Mouse (Mus musculus) midbrain, embryonic 10.5 days (tissue): ENCODE measurements at regions not wholly inside any gene's neighbourhood (a gene's known extent, or its start where the extent isn't known, plus 50 kb on each side); places are given as distances from the start of the nearest gene placed in this dataset.

ENCODE experiments used
- DNase-seq: peaks from one replicate; pipeline ENCODE4 v3.0.0-alpha.2; 2017; ENCODE audit warnings: low spot score
- H3K27ac ChIP-seq: fragments of 300-500 bp; sonication (generic); replicated peaks from 2 replicates; pipeline ENCODE4 v1.5.1; 2016; ENCODE audit warnings: mild to moderate bottlenecking
- H3K27me3 ChIP-seq: fragments of 300-500 bp; sonication (generic); 2 replicates; pipeline ENCODE4 v1.6.1; 2016; ENCODE audit warnings: low read depth, mild to moderate bottlenecking; ENCODE audit not compliant: poor library complexity, severe bottlenecking
- H3K36me3 ChIP-seq: fragments of 300-500 bp; sonication (generic); 2 replicates; pipeline ENCODE4 v1.6.1; 2016; ENCODE audit warnings: mild to moderate bottlenecking, moderate library complexity
- H3K4me1 ChIP-seq: fragments of 300-500 bp; sonication (generic); 2 replicates; pipeline ENCODE4 v1.6.1; 2016
- H3K4me3 ChIP-seq: fragments of 300-500 bp; sonication (generic); 2 replicates; pipeline ENCODE4 v1.5.1; 2016; ENCODE audit warnings: mild to moderate bottlenecking, moderate library complexity
- H3K9me3 ChIP-seq: fragments of 300-500 bp; sonication (generic); replicated peaks from 2 replicates; pipeline ENCODE4 v1.6.1; 2016; ENCODE audit warnings: mild to moderate bottlenecking
- WGBS: fragments of 180-500 bp; shearing (Covaris S2); methylation state at CpG from one replicate; pipeline ENCODE4 v1.1.7; 2016; 5-methylcytosine and 5-hydroxymethylcytosine counted together

DNA sequence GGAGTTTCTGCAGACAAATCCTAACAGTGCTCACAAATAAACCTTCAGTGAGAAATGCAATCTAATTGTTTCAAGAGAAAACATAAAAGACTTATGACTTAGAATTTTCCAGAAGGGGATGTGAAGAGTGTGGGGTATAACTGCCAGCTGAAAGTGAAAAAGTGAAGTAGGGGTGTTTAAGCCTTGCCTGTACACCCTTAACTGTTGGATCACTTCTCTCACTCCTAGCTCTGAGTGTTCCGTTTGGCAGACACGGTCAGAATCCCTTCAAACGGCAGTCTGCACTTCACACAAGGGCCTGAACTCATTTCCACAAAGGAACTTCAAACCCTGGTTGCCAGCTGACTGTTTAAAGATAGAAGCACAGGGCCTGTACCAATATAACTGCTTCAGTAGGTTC is 101.2 kb upstream of the Mpp6 start:
- 0 out of 2 replicates have a peak, but pooled peaks cover 4% of the 10 kb centered on the region for H3K4me1 ChIP-seq
- H3K9me3 ChIP-seq, result no peaks in the 10 kb centered on the region
- no peaks in the 10 kb centered on the region for H3K36me3 ChIP-seq
- DNase-seq, result no peak
- H3K27ac ChIP-seq, result no peak overlapping the region
- H3K4me3 ChIP-seq, result no peak overlapping the region
- no peaks in the 10 kb centered on the region for H3K27me3 ChIP-seq
- WGBS, result 80% methylated on average over 3 of the region's 3 CpGs

DNA sequence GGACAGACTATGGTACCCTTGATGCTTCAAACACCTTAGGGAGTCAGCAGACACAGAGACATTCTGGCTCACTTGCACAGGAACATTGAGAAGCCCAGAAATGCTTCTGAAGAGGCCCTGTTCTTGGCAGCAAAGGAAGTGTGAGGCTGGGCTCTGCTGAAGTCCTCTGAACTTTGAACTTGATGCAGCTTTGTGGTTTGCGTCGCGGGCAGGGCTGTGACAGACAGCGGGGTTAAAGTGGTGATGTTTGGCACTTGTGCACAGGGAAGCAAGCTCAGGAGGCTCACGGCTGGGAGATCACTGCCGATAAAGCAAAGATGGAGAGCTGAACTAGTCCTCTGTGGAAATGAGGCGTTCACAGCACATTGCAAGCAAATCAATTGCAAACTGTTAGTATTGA is 100.7 kb upstream of the Mpp6 start:
- H3K4me3 ChIP-seq, result no peak overlapping the region
- DNase-seq, result no peak
- no peaks in the 10 kb centered on the region for H3K27me3 ChIP-seq
- H3K27ac ChIP-seq, result no peak overlapping the region
- 85% methylated on average over 7 of the region's 7 CpGs for WGBS
- no peaks in the 10 kb centered on the region for H3K9me3 ChIP-seq
- H3K36me3 ChIP-seq, result no peaks in the 10 kb centered on the region
- 0 out of 2 replicates have a peak, but pooled peaks cover 4% of the 10 kb centered on the region for H3K4me1 ChIP-seq

GRCm38 (mm10) chr6:50009856-50010255 is 100.2 kb upstream of the Mpp6 start:
- 84% methylated on average over 5 of the region's 5 CpGs for WGBS
- DNase-seq, result no peak
- 0 out of 2 replicates have a peak, but pooled peaks cover 4% of the 10 kb centered on the region for H3K4me1 ChIP-seq

DNA sequence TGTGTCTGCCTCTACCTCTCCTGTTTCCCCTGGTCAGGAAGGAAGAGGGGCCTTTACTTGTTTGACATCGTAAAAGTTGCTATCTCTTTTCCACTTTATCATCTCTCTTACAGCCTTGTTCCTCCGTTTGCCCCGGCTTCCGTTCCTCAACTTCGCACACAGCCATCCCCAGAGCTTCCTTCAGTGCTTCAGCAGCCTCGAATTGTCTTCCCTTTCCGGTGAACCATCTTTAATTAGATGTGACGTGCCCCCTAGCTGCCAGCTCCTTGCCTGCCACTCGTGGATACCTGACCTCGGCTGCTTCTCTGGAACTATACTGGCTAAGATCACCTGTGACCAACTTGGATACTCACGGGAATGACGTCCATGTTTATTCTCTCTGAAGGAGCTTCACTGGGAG is 99.0 kb upstream of the Mpp6 start:
- no peaks in the 10 kb centered on the region for H3K9me3 ChIP-seq
- no peak overlapping the region for H3K27ac ChIP-seq
- no peak overlapping the region for H3K4me3 ChIP-seq
- H3K36me3 ChIP-seq, result no peaks in the 10 kb centered on the region
- H3K27me3 ChIP-seq, result no peaks in the 10 kb centered on the region
- DNase-seq, result no peak
- 86% methylated on average over 12 of the region's 12 CpGs for WGBS
- 0 out of 2 replicates have a peak, but pooled peaks cover 4% of the 10 kb centered on the region for H3K4me1 ChIP-seq

More at GRCm38 (mm10) chr6:50009856-50010255, 100.2 kb upstream of the Mpp6 start:
- Histone ChIP-seq H3K27ac (no peak overlapping the region), H3K36me3 (no peaks in the 10 kb centered on the region), H3K27me3 (no peaks in the 10 kb centered on the region), H3K9me3 (no peaks in the 10 kb centered on the region), H3K4me3 (no peak overlapping the region)

DNA sequence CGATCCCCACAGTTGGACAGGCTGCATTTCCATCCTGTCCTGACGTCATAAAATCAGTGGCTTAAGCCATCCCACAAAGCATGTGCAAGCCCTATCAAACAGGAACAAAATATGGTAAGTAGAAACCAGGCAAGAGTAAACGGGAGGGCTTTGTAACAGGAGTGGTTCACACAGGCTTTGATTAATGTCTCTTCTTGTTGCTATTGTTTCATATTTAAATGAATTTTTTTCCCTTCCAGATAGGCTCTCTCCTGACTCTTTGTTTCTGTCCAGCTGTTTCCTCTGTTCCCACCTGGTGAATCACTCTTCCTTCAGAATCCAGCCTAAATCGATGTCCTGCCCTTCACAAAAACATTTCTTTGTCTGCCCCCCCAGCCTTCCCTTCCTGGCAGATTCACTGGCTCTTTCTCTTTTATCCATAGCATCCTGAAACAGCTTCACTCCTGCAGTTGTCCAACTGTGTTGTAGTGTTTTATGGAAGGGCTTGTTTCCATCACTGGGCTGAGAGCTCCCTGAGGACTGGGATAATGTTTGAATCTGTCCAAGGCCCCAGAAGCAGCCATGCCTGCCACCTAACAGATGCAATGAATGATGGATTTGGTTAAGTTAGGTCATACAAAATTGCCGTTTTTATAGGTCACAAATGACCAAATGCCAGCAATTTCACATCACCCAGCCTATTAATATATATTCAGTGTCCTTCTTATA is 98.1 kb upstream of the Mpp6 start:
- WGBS, result 75% methylated on average over 5 of the region's 5 CpGs
- Histone ChIP-seq H3K36me3 (no peaks in the 10 kb centered on the region), H3K4me3 (no peak overlapping the region), H3K27me3 (no peaks in the 10 kb centered on the region), H3K4me1 (0 out of 2 replicates have a peak, but pooled peaks cover 4% of the 10 kb centered on the region), H3K9me3 (no peaks in the 10 kb centered on the region), H3K27ac (no peak overlapping the region)
- no peak for DNase-seq

DNA sequence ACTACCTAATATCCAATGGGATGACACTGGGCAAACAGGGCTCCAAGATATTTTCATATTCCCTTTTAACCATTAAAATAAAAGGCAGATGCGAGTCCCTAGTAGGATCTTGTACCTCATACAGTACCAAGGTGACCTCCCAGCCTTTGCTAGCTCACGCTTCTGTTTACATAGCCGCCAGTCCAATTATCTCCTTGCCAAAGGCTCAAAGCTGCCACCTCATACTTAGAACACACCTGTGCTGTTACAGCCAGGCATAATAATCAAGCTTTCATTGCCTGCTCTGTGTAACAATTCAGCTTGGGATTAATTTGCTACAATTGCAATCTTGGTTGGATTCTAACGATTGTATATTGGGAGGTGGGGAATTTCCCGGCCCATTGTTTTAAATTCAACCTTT is 97.0 kb upstream of the Mpp6 start:
- Histone ChIP-seq H3K27me3 (no peaks in the 10 kb centered on the region), H3K27ac (no peak overlapping the region), H3K4me1 (0 out of 2 replicates have a peak, but pooled peaks cover 4% of the 10 kb centered on the region), H3K4me3 (no peak overlapping the region), H3K9me3 (no peaks in the 10 kb centered on the region), H3K36me3 (no peaks in the 10 kb centered on the region)
- no peak for DNase-seq
- 88% methylated on average over 5 of the region's 5 CpGs for WGBS

DNA sequence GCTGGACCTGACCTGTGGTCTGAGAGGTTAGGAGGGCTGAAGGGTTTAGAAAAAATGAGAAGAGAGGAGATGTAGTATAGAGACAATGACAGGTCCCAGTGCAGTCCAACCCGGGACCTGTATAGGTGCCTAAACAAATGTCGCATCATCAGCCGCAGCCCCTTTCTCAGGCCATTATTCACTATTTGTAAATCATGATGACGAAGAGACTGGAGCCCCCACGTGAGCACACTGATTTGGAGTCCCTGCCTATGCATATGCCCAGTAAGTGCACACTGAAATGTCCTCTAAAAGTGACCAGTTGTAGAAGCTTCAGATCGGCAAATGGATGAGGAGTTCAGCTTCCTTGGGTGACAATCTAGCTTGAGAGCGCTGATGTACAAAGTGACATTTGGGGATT is 96.2 kb upstream of the Mpp6 start:
- H3K27me3 ChIP-seq, result no peaks in the 10 kb centered on the region

DNA sequence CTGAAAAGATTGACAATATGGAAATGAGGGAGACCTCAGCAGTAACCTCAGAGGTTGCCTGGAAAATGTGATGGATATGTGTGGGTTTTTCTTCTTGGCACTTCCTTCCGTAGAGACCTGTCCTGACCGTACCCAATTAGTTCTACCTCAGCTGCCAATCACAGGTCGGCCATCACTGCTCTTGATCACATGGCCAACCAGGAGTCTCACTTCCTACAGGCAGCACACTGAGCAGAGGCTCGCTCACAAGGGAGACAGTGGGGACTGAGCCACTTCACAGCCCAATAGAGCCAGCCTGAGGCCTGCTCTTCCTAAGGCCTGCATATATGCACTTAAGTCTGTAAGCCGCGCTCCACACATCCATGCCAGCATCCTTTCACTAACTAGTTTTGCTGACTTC is 82.1 kb upstream of the Mpp6 start:
- H3K36me3 ChIP-seq, result no peaks in the 10 kb centered on the region
- DNase-seq, result no peak
- WGBS, result 90% methylated on average over 6 of the region's 6 CpGs
- no peak overlapping the region for H3K27ac ChIP-seq
- peaks cover 9% of the 10 kb centered on the region for H3K4me1 ChIP-seq
- no peaks in the 10 kb centered on the region for H3K27me3 ChIP-seq
- H3K9me3 ChIP-seq, result no peaks in the 10 kb centered on the region
- no peak overlapping the region for H3K4me3 ChIP-seq

More for the DNA sequence above, 96.2 kb upstream of the Mpp6 start:
- no peak for DNase-seq
- Histone ChIP-seq H3K9me3 (no peaks in the 10 kb centered on the region), H3K27ac (no peak overlapping the region), H3K4me1 (0 out of 2 replicates have a peak, but pooled peaks cover 4% of the 10 kb centered on the region), H3K4me3 (no peak overlapping the region), H3K36me3 (no peaks in the 10 kb centered on the region)
- 92% methylated on average over 7 of the region's 7 CpGs for WGBS

DNA sequence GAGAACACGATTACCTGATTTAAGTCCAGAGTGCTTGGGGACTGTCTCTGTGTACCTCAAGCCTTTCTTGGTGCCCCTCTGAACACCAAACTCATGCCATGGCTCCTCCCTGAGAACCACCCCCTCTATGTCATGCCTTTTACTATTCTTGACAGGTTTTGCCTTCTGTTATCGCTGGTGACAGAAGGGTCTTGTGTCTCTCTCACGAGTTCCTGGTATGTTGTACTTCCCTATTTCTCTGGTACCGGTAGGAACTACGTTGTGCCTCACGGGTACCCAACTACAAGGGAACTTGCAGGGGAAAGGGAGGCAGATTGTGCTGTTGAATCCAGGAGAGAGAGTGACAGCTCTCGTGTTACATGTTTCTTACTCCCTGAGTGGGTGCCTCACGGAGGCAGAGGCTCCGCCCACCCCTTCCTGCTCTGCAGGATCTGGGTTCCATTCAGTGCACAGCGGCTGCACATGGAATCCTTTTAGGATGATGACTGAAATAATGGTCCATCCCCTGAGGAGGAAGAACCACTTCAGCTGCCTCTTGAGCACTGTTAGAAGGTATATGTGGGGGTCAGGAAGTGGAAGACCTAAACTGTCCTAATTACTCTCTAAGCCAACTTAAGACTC is 80.0 kb upstream of the Mpp6 start:
- peaks cover 17% of the 10 kb centered on the region for H3K4me1 ChIP-seq
- H3K9me3 ChIP-seq, result no peaks in the 10 kb centered on the region
- no peak overlapping the region for H3K4me3 ChIP-seq
- no peaks in the 10 kb centered on the region for H3K27me3 ChIP-seq
- H3K36me3 ChIP-seq, result no peaks in the 10 kb centered on the region
- no peak for DNase-seq
- H3K27ac ChIP-seq, result no peak overlapping the region
- 74% methylated on average over 10 of the region's 10 CpGs for WGBS

GRCm38 (mm10) chr6:50031356-50031755 is 78.7 kb upstream of the Mpp6 start:
- Histone ChIP-seq H3K27me3 (no peaks in the 10 kb centered on the region), H3K4me1 (peaks cover 17% of the 10 kb centered on the region), H3K9me3 (no peaks in the 10 kb centered on the region), H3K27ac (no peak overlapping the region), H3K4me3 (no peak overlapping the region), H3K36me3 (no peaks in the 10 kb centered on the region)
- DNase-seq, result no peak
- WGBS, result 69% methylated on average over 5 of the region's 5 CpGs

- DNase-seq, result no peak
- Histone ChIP-seq H3K27me3 (no peaks in the 10 kb centered on the region), H3K4me3 (no peak overlapping the region), H3K27ac (no peak overlapping the region), H3K4me1 (peaks cover 17% of the 10 kb centered on the region), H3K36me3 (no peaks in the 10 kb centered on the region), H3K9me3 (no peaks in the 10 kb centered on the region)
- WGBS, result 77% methylated on average over 15 of the region's 15 CpGs
Observed at GRCm38 (mm10) chr6:50032894-50033595, 77.0 kb upstream of the Mpp6 start.

- Histone ChIP-seq H3K36me3 (no peaks in the 10 kb centered on the region), H3K4me1 (peaks cover 15% of the 10 kb centered on the region; the same call in 1 of the 2 replicates), H3K27ac (no peak overlapping the region), H3K9me3 (no peaks in the 10 kb centered on the region), H3K4me3 (no peak overlapping the region), H3K27me3 (no peaks in the 10 kb centered on the region)
- WGBS, result 83% methylated on average over 4 of the region's 4 CpGs
- DNase-seq, result no peak
Observed at GRCm38 (mm10) chr6:50037614-50038013, 72.4 kb upstream of the Mpp6 start.

DNA sequence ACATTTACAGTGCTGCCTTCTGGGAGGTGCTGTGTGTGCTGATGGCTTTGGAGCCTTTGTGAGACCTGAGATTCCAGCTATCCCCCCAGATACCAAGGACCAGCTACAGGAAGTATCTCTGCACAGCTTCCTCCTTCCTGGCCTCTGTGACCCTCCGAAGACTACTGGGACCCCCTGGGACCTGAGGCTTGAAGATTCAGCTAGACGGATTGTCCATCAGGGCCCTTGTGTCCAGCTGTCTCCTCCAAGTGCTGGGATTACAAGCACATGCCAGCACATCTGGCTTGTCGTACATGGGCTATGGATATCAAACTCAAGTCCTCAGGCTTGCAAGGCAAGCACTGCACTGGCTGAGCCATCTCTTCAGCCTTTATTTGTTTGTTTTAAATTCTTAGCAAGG is 71.7 kb upstream of the Mpp6 start:
- H3K9me3 ChIP-seq, result no peaks in the 10 kb centered on the region
- H3K4me3 ChIP-seq, result no peak overlapping the region
- H3K27me3 ChIP-seq, result no peaks in the 10 kb centered on the region
- H3K36me3 ChIP-seq, result no peaks in the 10 kb centered on the region
- 0 out of 2 replicates have a peak, but pooled peaks cover 7% of the 10 kb centered on the region for H3K4me1 ChIP-seq
- no peak for DNase-seq
- 65% methylated on average over 3 of the region's 3 CpGs for WGBS
- H3K27ac ChIP-seq, result no peak overlapping the region
